Mouse (Mus musculus) kidney, adult 2 months (tissue): ENCODE results near the gene Vmn2r47.
"Not testable (repeated sequence)": the region's sequence is repeated elsewhere in the genome, so short reads cannot be mapped to it uniquely, and the experiment has no call there.

Experiments used
- CTCF ChIP-seq: fragments of 200-500 bp; conservative IDR thresholded peaks from 2 replicates; pipeline ENCODE4 v1.5.1; 2011; ENCODE audit warnings: low read depth, mild to moderate bottlenecking, control low read depth, low read length, moderate library complexity, mixed read lengths; ENCODE audit not compliant: insufficient read depth, insufficient read length
- POLR2A ChIP-seq: fragments of 200-500 bp; IDR thresholded peaks from one replicate; pipeline ENCODE4 v1.6.1; 2011; ENCODE audit warnings: low read depth, low read length, control low read depth

DNA sequence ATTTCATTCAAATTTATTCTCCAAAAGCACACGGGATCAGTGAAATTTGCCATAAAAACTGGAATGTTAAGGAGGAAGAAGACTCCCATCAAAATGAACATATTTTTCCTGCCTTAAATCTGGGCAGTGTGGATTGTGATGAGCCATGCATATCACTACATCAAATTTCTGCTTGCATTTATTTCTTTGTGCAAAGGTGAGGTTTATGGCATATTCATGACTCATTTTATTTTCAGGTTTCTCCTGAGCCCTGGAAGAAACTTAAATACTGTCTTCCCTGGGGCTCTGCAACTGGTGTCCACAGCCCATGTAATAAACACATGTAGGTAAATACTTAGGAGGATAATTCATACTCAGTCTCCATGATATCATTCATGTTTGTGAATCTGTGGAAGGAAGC lies 70.7 kb downstream of the Vmn2r47 start, which contains the start of gene Vmn2r46:
- not testable (repeated sequence) for TF ChIP-seq POLR2A, CTCF
